Mouse (Mus musculus): ENCODE measurements around the gene Slc25a16. TPM values are rescaled to one million over a fixed set of nuclear protein-coding genes. Genes with fewer than 3 reads are reported as not detected.

Gene Slc25a16
- polyA plus RNA-seq (2012), result 7.8 and 14.5 TPM in 2 replicates

- TF ChIP-seq GATA1 (IDR thresholded peaks at IDR 0.05; ENCODE audit: low read length), result no peak
Observed at GRCm38 (mm10) chr10:62919925-62920765, at the start of gene Slc25a16. Gene Slc25a16, plus strand, starts transcription at chr10:62920633.

DNA sequence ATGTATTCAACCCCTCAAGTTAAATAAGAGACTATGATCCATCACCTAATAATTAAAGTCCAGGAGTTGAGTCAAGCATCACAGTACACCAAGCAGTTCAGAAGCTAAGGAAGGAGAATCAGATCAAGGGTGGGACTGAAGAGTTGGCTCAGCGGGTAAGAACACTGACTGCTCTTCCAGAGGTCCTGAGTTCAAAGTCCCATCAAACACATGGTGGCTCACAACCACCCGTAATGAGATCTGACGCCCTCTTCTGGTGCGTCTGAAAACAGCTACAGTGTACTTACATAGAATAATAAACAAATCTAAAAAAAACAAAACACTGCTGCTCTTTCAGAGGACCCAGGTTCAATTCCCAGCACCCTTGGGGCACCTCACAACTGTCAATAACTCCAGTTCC lies 45.6 kb upstream of the Slc25a16 start:
- TF ChIP-seq GATA1 (IDR thresholded peaks at IDR 0.05; ENCODE audit: low read length), result no peak

DNA sequence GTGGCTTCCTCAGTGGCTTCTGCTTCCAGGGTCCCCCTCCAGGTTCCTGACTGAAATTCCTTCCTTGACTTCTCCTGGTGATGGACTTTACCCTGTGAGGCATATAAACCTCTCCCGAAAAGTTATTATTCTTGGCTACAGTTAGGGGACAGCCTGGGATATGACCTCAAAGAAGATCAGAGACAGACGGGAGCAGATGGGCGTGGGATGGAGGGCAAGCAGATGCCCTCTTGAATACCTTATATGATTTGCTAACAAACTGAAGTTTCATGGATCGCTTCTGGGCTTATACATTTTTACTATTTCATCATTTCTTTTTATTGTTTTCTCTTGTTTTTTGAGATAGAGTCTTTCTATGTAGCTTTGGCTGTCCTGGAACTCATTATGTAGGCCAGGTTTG lies 44.9 kb upstream of the Slc25a16 start:
- TF ChIP-seq GATA1 (IDR thresholded peaks at IDR 0.05; ENCODE audit: low read length), result no peak

GRCm38 (mm10) chr10:62878056-62878455 lies 42.4 kb upstream of the Slc25a16 start:
- no peak for TF ChIP-seq GATA1 (IDR thresholded peaks at IDR 0.05; ENCODE audit: low read length)

GRCm38 (mm10) chr10:62881211-62881610 lies 39.2 kb upstream of the Slc25a16 start:
- no peak for TF ChIP-seq GATA1 (IDR thresholded peaks at IDR 0.05; ENCODE audit: low read length)

GRCm38 (mm10) chr10:62883933-62884372 lies 36.5 kb upstream of the Slc25a16 start:
- TF ChIP-seq GATA1 (IDR thresholded peaks at IDR 0.05; ENCODE audit: low read length), result no peak

GRCm38 (mm10) chr10:62884517-62884916 lies 35.9 kb upstream of the Slc25a16 start:
- no peak for TF ChIP-seq GATA1 (IDR thresholded peaks at IDR 0.05; ENCODE audit: low read length)

DNA sequence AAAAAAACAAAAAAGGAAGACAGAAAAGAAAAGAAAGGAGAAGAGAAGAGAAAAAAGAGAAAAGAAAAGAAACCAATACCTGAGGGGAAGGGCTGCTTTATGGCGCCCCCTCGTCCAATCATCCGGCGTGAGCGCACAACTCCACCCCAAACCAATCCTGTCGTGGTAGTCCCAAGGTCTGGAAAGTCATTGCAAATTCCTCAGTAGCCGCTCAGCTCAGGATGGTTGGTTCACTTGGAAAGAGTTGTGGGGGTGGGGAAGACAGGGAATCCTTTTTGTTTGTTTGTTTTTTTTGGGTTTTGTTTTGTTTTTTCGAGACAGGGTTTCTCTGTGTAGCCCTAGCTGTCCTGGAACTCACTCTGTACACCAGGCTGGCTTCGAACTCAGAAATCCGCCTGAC lies 35.0 kb upstream of the Slc25a16 start:
- no peak for TF ChIP-seq GATA1 (IDR thresholded peaks at IDR 0.05; ENCODE audit: low read length)

- TF ChIP-seq GATA1 (IDR thresholded peaks at IDR 0.05; ENCODE audit: low read length), result no peak
Observed at GRCm38 (mm10) chr10:62885969-62886798, 34.2 kb upstream of the Slc25a16 start.

GRCm38 (mm10) chr10:62886799-62887591 lies 33.4 kb upstream of the Slc25a16 start:
- no peak for TF ChIP-seq GATA1 (IDR thresholded peaks at IDR 0.05; ENCODE audit: low read length)

GRCm38 (mm10) chr10:62891025-62891424 lies 29.4 kb upstream of the Slc25a16 start:
- TF ChIP-seq GATA1 (IDR thresholded peaks at IDR 0.05; ENCODE audit: low read length), result no peak

- no peak for TF ChIP-seq GATA1 (IDR thresholded peaks at IDR 0.05; ENCODE audit: low read length)
Observed at GRCm38 (mm10) chr10:62892549-62893232, 27.7 kb upstream of the Slc25a16 start.

- no peak for TF ChIP-seq GATA1 (IDR thresholded peaks at IDR 0.05; ENCODE audit: low read length)
Observed at GRCm38 (mm10) chr10:62893356-62893884, 27.0 kb upstream of the Slc25a16 start.

DNA sequence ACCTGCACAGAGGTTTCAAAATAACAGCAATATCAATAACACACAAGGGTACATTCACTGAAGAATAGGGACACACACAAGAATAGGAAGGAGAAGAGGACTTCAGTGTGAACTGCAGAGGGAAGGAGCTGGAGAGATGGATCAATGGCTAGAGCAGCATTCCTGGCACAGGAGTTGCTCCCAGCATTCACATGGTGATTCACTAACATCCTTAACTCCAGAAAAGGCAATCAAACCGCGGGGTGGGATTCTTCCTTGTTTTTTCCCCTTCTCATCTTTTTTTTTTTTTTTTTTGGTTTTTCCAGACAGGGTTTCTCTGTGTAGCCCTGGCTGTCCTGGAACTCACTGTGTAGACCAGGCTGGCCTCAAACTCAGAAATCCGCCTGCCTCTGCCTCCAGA lies 26.0 kb upstream of the Slc25a16 start:
- no peak for TF ChIP-seq GATA1 (IDR thresholded peaks at IDR 0.05; ENCODE audit: low read length)

DNA sequence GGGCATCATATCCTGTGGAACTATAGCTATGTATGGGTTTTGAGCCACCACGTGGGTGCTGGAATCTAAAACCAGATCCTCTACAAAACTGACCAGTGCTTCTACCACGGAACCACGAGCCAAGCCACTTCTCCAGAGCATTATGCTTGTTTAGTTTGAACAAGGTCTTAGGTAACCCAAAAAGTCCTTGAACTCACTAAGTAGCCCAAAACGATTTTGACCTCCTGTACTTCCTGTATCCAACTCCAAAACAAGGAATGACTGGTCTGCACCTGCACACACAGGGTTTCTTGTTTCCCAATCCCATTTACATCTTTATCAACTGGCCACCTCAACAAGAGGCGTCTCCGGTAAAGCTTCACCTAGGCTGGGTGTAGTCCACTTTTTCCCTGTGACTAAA lies 25.0 kb upstream of the Slc25a16 start:
- TF ChIP-seq GATA1 (IDR thresholded peaks at IDR 0.05; ENCODE audit: low read length), result no peak

All from G1E-ER4 (cell line).